Mouse (Mus musculus): Measurements from ENCODE around the gene Fam25c.

GRCm38 (mm10) chr14:34355301-34355700 is at the start of gene Fam25c:
- TF ChIP-seq CTCF (IDR thresholded peaks at IDR 0.05; ENCODE audit: control insufficient read depth, insufficient read depth, insufficient replicate concordance, low read depth, low read length) (no peak), POLR2A (IDR thresholded peaks at IDR 0.05; ENCODE audit: control insufficient read depth, low read depth, low read length) (no peak)

Data from testis, adult 2 months (tissue).